Mouse (Mus musculus) inflammation-experienced regulatory T-cells, adult 16 weeks (primary cell): ENCODE measurements around the gene Prss37. TPM values are rescaled to one million over a fixed set of nuclear protein-coding genes. Genes with fewer than 3 reads are reported as not detected.

Source experiments
- polyA plus RNA-seq: library from polyadenylated mRNA; unstranded; fragments of 100-300 nt; shearing (Covaris generic); gene quantifications from one replicate; pipeline ENCODE4 v1.2.1, GENCODE M21; 2017

Prss37 gene
- polyA plus RNA-seq = not detected

GRCm38 (mm10) chr6:40519408-40519807 is at the start of gene Prss37:
Gene Prss37 (minus strand): TSS chr6:40519508.

GRCm38 (mm10) chr6:40554950-40555349 is 35.6 kb upstream of the Prss37 start, which contains the start of gene Olfr461:
Gene Olfr461 (minus strand): TSS chr6:40555050.

GRCm38 (mm10) chr6:40493229-40493628 is 26.1 kb downstream of the Prss37 start, which contains the start of gene Tas2r108:
Gene Tas2r108 (plus strand): TSS chr6:40493529.

GRCm38 (mm10) chr6:40490933-40491332 is 28.4 kb downstream of the Prss37 start, which contains the start of gene Tas2r137:
Gene Tas2r137 (plus strand): TSS chr6:40491233.

GRCm38 (mm10) chr6:40470916-40471719 is 48.2 kb downstream of the Prss37 start, which contains the start of gene Ssbp1:
Gene Ssbp1 (plus strand): TSS chr6:40471352.

Other genes with a start within 250 kb of the Prss37 start
- gene Agk, start 194.3 kb downstream of the Prss37 start, polyA plus RNA-seq = 57.8 TPM
- gene E330009J07Rik, start 83.4 kb downstream of the Prss37 start, polyA plus RNA-seq = 8.8 TPM
- gene Wee2, start 80.4 kb downstream of the Prss37 start, polyA plus RNA-seq = 0.10 TPM
- gene Ssbp1, start 48.2 kb downstream of the Prss37 start, polyA plus RNA-seq = 144 TPM
- gene Tas2r137, start 28.3 kb downstream of the Prss37 start, polyA plus RNA-seq = not detected
- not detected for gene Tas2r108, start 26.0 kb downstream of the Prss37 start, polyA plus RNA-seq
- gene Olfr461, start 35.5 kb upstream of the Prss37 start, polyA plus RNA-seq = not detected
- gene Olfr460, start 50.0 kb upstream of the Prss37 start, polyA plus RNA-seq = not detected
- not detected for gene Clec5a, start 66.3 kb upstream of the Prss37 start, polyA plus RNA-seq
- gene Tas2r138, start 93.8 kb upstream of the Prss37 start, polyA plus RNA-seq = not detected
- 0.09 TPM for gene Mgam, start 109.3 kb upstream of the Prss37 start, polyA plus RNA-seq